Comparison of ENCODE assay signal across 23 mouse cellular contexts in genomic region chr19:11321123-11321522, GRCm38 (mm10). TPM values are rescaled to one million over a fixed set of nuclear protein-coding genes. Genes with fewer than 3 reads are reported as not detected.
"Had no signal": no experiment of that assay in that cellular context is flagged by ENCODE, and none has a peak within 500 bp of the region (broad histone marks: within the 10 kb centered on the region; RNA-seq: fewer than 3 reads in every experiment).

No protein-coding gene starts in this region.

- H3K4me2 ChIP-seq: limb, embryonic 13.5 days; liver, embryonic 12.5 days; lung, embryonic 15.5 days; midbrain, embryonic 11.5 days; neural tube, embryonic 13.5 days had no signal

- ATAC-seq: liver, embryonic 12.5 days; midbrain, embryonic 16.5 days had no signal

- H3K9me3 ChIP-seq: liver, embryonic 12.5 days; lung, embryonic 15.5 days; megakaryocyte, embryonic 14.5 days; neural tube, embryonic 13.5 days had no signal

- H3K4me1 ChIP-seq: limb, embryonic 13.5 days; liver, embryonic 12.5 days; lung, embryonic 15.5 days; megakaryocyte, embryonic 14.5 days; neural tube, embryonic 13.5 days had no signal

- H3K9ac ChIP-seq: limb, embryonic 13.5 days; liver, embryonic 12.5 days; lung, embryonic 15.5 days; neural tube, embryonic 13.5 days had no signal

- DNase-seq: kidney, adult 18-20 months; kidney, postnatal 10 days; kidney, postnatal 4 days; left cerebral cortex, postnatal 4 days; lung, postnatal 4 days; right cerebral cortex, postnatal 14 days; thymus, postnatal 36 days had no signal

- H3K27ac ChIP-seq: layer of hippocampus, adult 2 months; limb, embryonic 13.5 days; liver, embryonic 12.5 days; lung, embryonic 15.5 days; neural tube, embryonic 13.5 days had no signal

- H3K36me3 ChIP-seq: limb, embryonic 13.5 days; liver, embryonic 12.5 days; lung, embryonic 15.5 days; neural tube, embryonic 13.5 days had no signal

- H3K27me3 ChIP-seq: limb, embryonic 13.5 days; liver, embryonic 12.5 days; lung, embryonic 15.5 days; megakaryocyte, embryonic 14.5 days; neural tube, embryonic 13.5 days had no signal

- H3K4me3 ChIP-seq: layer of hippocampus, adult 2 months; limb, embryonic 13.5 days; liver, embryonic 12.5 days; lung, embryonic 15.5 days; megakaryocyte, embryonic 14.5 days; neural tube, embryonic 13.5 days had no signal

RNA-seq across cellular contexts. Expression of gene Ms4a14, which starts 6.9 kb away (rescaled TPM):
- total RNA-seq: layer of hippocampus, postnatal 10 days; left cerebral cortex, adult 18-20 months; left cerebral cortex, postnatal 10 days had no signal
- polyA plus RNA-seq: limb, embryonic 13.5 days; liver, embryonic 12.5 days; liver, embryonic 16.5 days; midbrain, embryonic 11.5 days; midbrain, embryonic 16.5 days had no signal

RNA-seq across cellular contexts. Expression of gene Ms4a7, which starts 14.8 kb away (rescaled TPM):
- total RNA-seq: layer of hippocampus, postnatal 10 days had no signal

RNA-seq across cellular contexts. Expression of gene Ms4a5, which starts 37.5 kb away (rescaled TPM):
- total RNA-seq: layer of hippocampus, adult 2 months; layer of hippocampus, postnatal 10 days; left cerebral cortex, adult 18-20 months; left cerebral cortex, postnatal 10 days; left cerebral cortex, postnatal 4 days had no signal
- polyA plus RNA-seq: kidney, embryonic 14.5 days; limb, embryonic 13.5 days; liver, embryonic 12.5 days; liver, embryonic 16.5 days; lung, embryonic 15.5 days; midbrain, embryonic 11.5 days; midbrain, embryonic 16.5 days; neural tube, embryonic 13.5 days; small intestine, adult 2 months; stomach, embryonic 16.5 days; thymus, postnatal 0 days had no signal

RNA-seq across cellular contexts. Expression of gene Ms4a1, which starts 55.1 kb away (rescaled TPM):
- total RNA-seq: layer of hippocampus, adult 2 months; left cerebral cortex, adult 18-20 months had no signal
- polyA plus RNA-seq: kidney, embryonic 14.5 days; limb, embryonic 13.5 days; liver, embryonic 12.5 days; lung, embryonic 15.5 days; midbrain, embryonic 11.5 days; midbrain, embryonic 16.5 days; neural tube, embryonic 13.5 days; stomach, embryonic 16.5 days had no signal
